Mouse (Mus musculus) cerebellum, adult 2 months (tissue): Measurements from ENCODE around the gene Ufsp1. TPM values are rescaled to one million over a fixed set of nuclear protein-coding genes. Genes with fewer than 3 reads are reported as not detected.
A peak's percentile ranks its signal among the peaks of the same experiment; 100 is the strongest.

Experiments
- DNase-seq, 2 experiments: peaks; one replicate each; pipeline ENCODE4 v3.0.0; 2021
- H3K27ac ChIP-seq: fragments of 200-500 bp; 2 replicates; pipeline ENCODE4 v1.5.1; 2012; ENCODE audit warnings: low read length, control low read depth, inconsistent platforms; ENCODE audit not compliant: insufficient read depth
- H3K27me3 ChIP-seq: fragments of 200-500 bp; 2 replicates; pipeline ENCODE4 v1.6.1; 2012; ENCODE audit warnings: inconsistent platforms, mild to moderate bottlenecking, low read length, moderate library complexity; ENCODE audit not compliant: control insufficient read depth, insufficient read depth
- H3K4me1 ChIP-seq: fragments of 200-500 bp; 2 replicates; pipeline ENCODE4 v1.6.1; 2011; ENCODE audit warnings: low read length; ENCODE audit not compliant: control insufficient read depth, insufficient read depth
- H3K4me3 ChIP-seq: fragments of 200-500 bp; replicated peaks from 2 replicates; pipeline ENCODE3; 2011; ENCODE audit warnings: mild to moderate bottlenecking, low read depth, low read length, control low read depth; ENCODE audit not compliant: insufficient read depth
- CTCF ChIP-seq: fragments of 200-500 bp; IDR thresholded peaks from 2 replicates; pipeline ENCODE4 v1.5.1; 2011; ENCODE audit warnings: low read depth, mild to moderate bottlenecking, control low read depth, low read length, moderate library complexity, borderline replicate concordance; ENCODE audit not compliant: insufficient read depth
- POLR2A ChIP-seq: fragments of 200-500 bp; IDR thresholded peaks from 2 replicates; pipeline ENCODE4 v1.6.1; 2011; ENCODE audit warnings: low read length, control low read depth, borderline replicate concordance; ENCODE audit not compliant: insufficient read depth
- WGBS: fragments of 180-500 bp; shearing (Covaris S2); methylation state at CpG from one replicate; pipeline ENCODE4 v1.1.7; 2018; 5-methylcytosine and 5-hydroxymethylcytosine counted together
- polyA plus RNA-seq: library from polyadenylated mRNA; depleted of rRNA; stranded (reverse); fragments of >200 nt; gene quantifications from 2 replicates; pipeline ENCODE4 v1.2.3, GENCODE M21; 2012

Gene Ufsp1
- polyA plus RNA-seq, 1 experiment, result 27.9 TPM

GRCm38 (mm10) chr5:137313466-137314192 lies 19.2 kb downstream of the Ufsp1 start:
- Histone ChIP-seq H3K4me3 (peak overlapping the region; percentile 31), H3K4me1 (no peaks in the 10 kb centered on the region), H3K27me3 (no peaks in the 10 kb centered on the region), H3K27ac (no peak overlapping the region)
- no peak for DNase-seq
- TF ChIP-seq POLR2A (no peak), CTCF (no peak)
- 12% methylated on average over 22 of the region's 22 CpGs for WGBS

GRCm38 (mm10) chr5:137314193-137315083 lies 20.0 kb downstream of the Ufsp1 start, which contains the start of gene Trip6:
TSS of gene Trip6 (minus strand) at chr5:137314404.
- DNase-seq, result no peak
- Histone ChIP-seq H3K4me3 (peak within 1 kb of the TSS; percentile 31), H3K27ac (no peak within 1 kb of the TSS), H3K27me3 (no peaks in the 10 kb centered on the region), H3K4me1 (no peaks in the 10 kb centered on the region)
- WGBS, result 36% methylated on average over 30 of the region's 30 CpGs
- TF ChIP-seq CTCF (no peak), POLR2A (no peak)

- no peaks in the 10 kb centered on the region for H3K27me3 ChIP-seq
- no peak for DNase-seq
- no peak for TF ChIP-seq CTCF
- no peak for TF ChIP-seq POLR2A
- no peak overlapping the region for H3K27ac ChIP-seq
- 39% methylated on average over 30 of the region's 30 CpGs for WGBS
- H3K4me3 ChIP-seq, result no peak overlapping the region
- H3K4me1 ChIP-seq, result no peaks in the 10 kb centered on the region
These were observed 20.9 kb downstream of the Ufsp1 start for GRCm38 (mm10) chr5:137315084-137315903.

- DNase-seq, result no peak
- 90% methylated on average over 8 of the region's 8 CpGs for WGBS
- Histone ChIP-seq H3K4me1 (no peaks in the 10 kb centered on the region), H3K4me3 (no peak overlapping the region), H3K27me3 (no peaks in the 10 kb centered on the region; the same call in 1 of the 2 replicates), H3K27ac (no peak overlapping the region)
- TF ChIP-seq POLR2A (no peak), CTCF (no peak)
These were observed 22.9 kb downstream of the Ufsp1 start for GRCm38 (mm10) chr5:137317361-137317760.

GRCm38 (mm10) chr5:137318570-137318969 lies 24.1 kb downstream of the Ufsp1 start:
- no peak for DNase-seq
- 95% methylated on average over 1 of the region's 1 CpGs for WGBS
- TF ChIP-seq CTCF, result no peak
- no peak for TF ChIP-seq POLR2A
- H3K27me3 ChIP-seq, result no peaks in the 10 kb centered on the region; the same call in 1 of the 2 replicates
- H3K4me3 ChIP-seq, result no peak overlapping the region
- H3K4me1 ChIP-seq, result peaks cover 4% of the 10 kb centered on the region
- no peak overlapping the region for H3K27ac ChIP-seq

- Histone ChIP-seq H3K27me3 (no peaks in the 10 kb centered on the region; the same call in 1 of the 2 replicates), H3K4me3 (no peak overlapping the region), H3K27ac (no peak overlapping the region), H3K4me1 (peaks cover 4% of the 10 kb centered on the region)
- no peak for TF ChIP-seq CTCF
- TF ChIP-seq POLR2A, result no peak
- 89% methylated on average over 3 of the region's 3 CpGs for WGBS
- DNase-seq, result no peak
These were observed 26.6 kb downstream of the Ufsp1 start for GRCm38 (mm10) chr5:137320996-137321395.

- no peak overlapping the region for H3K4me3 ChIP-seq
- DNase-seq, result no peak
- H3K27ac ChIP-seq, result no peak overlapping the region
- no peaks in the 10 kb centered on the region for H3K4me1 ChIP-seq
- no peaks in the 10 kb centered on the region for H3K27me3 ChIP-seq
- 76% methylated on average over 7 of the region's 7 CpGs for WGBS
- TF ChIP-seq CTCF (no peak), POLR2A (no peak)
These were observed 36.5 kb downstream of the Ufsp1 start for GRCm38 (mm10) chr5:137330910-137331309.
